Mouse (Mus musculus) liver, postnatal 0 days (tissue): ENCODE data around the gene Dlgap4. TPM values are rescaled to one million over a fixed set of nuclear protein-coding genes. Genes with fewer than 3 reads are reported as not detected.

Source experiments
- ATAC-seq: fragments of 200-750 bp; cut with Nextera tagmentation; 2 replicates; pipeline ENCODE4 v1.8.0; 2017; ENCODE audit warnings: mild to moderate bottlenecking, moderate library complexity
- DNase-seq: peaks from one replicate; pipeline ENCODE4 v3.0.0-alpha.2; 2016
- H3K27ac ChIP-seq: fragments of 300-500 bp; sonication (generic); 2 replicates; pipeline ENCODE4 v1.5.1; 2014; ENCODE audit warnings: antibody characterized with exemption, moderate library complexity, mild to moderate bottlenecking, low read depth
- H3K27me3 ChIP-seq: fragments of 300-500 bp; sonication (generic); 2 replicates; pipeline ENCODE4 v1.6.1; 2014; ENCODE audit warnings: low read length, control low read depth, mixed read lengths; ENCODE audit not compliant: insufficient read depth
- H3K36me3 ChIP-seq: fragments of 300-500 bp; sonication (generic); replicated peaks from 2 replicates; pipeline ENCODE4 v1.6.1; 2014; ENCODE audit warnings: mild to moderate bottlenecking, control low read depth, low read length, moderate library complexity, mixed read lengths; ENCODE audit not compliant: insufficient read depth
- H3K4me1 ChIP-seq: fragments of 300-500 bp; sonication (generic); 2 replicates; pipeline ENCODE4 v1.6.1; 2014; ENCODE audit warnings: antibody characterized with exemption, mild to moderate bottlenecking, control low read depth; ENCODE audit not compliant: insufficient read depth
- H3K4me2 ChIP-seq: fragments of 300-500 bp; sonication (generic); 2 replicates; pipeline ENCODE4 v1.6.1; 2014; ENCODE audit warnings: low read depth, mild to moderate bottlenecking, low read length, moderate library complexity, mixed read lengths
- H3K4me3 ChIP-seq: fragments of 300-500 bp; sonication (generic); 2 replicates; pipeline ENCODE4 v1.5.1; 2014; ENCODE audit warnings: low read depth, low read length
- H3K9ac ChIP-seq: fragments of 300-500 bp; sonication (generic); replicated peaks from 2 replicates; pipeline ENCODE4 v1.6.1; 2014; ENCODE audit warnings: mild to moderate bottlenecking, moderate library complexity
- H3K9me3 ChIP-seq: fragments of 300-500 bp; sonication (generic); 2 replicates; pipeline ENCODE4 v1.6.1; 2016; ENCODE audit warnings: mild to moderate bottlenecking, control low read depth, low read length, mixed read lengths
- CTCF ChIP-seq: sonication (generic); IDR thresholded peaks from 2 replicates; pipeline ENCODE4 v1.5.1; 2016; ENCODE audit warnings: antibody characterized with exemption, low read depth
- EP300 ChIP-seq: IDR thresholded peaks from 2 replicates; pipeline ENCODE4 v1.6.1; 2016; ENCODE audit warnings: antibody characterized with exemption, low read depth, mild to moderate bottlenecking
- WGBS: fragments of 180-500 bp; shearing (Covaris S2); extraction: QIAGEN DNeasy Blood & Tissue Kit; methylation state at CpG from one replicate; pipeline ENCODE4 v1.1.7; 2014; ENCODE audit not compliant: insufficient replicate concordance; 5-methylcytosine and 5-hydroxymethylcytosine counted together
- polyA plus RNA-seq: library from polyadenylated mRNA; unstranded; fragments of >200 nt; fragmentation: Nextera tagmentation; extraction: Ambion mirVana; gene quantifications from 2 replicates; pipeline ENCODE4 v1.2.1, GENCODE M21; 2015

Gene Dlgap4
- polyA plus RNA-seq, 1 experiment from 2014 or later, result 10.7 TPM

DNA sequence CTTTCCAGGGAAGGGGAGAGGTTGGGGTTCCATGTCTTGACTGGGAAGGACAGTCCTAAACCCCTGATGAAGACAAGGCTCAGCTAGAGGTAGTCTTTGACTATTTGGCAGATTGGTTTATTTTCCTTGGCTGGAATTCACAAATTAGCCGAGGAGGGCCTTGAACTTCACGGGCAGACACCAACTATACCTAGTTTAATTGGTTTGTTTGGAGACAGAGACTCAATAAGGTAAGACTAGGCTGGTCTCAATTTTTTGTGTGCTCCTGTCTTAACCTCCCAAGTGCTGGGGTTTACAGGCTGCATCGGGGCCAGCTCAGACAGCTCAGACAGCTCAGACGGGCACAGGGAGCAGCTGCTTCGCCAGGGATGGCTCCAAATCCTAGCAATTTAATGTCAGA is 33.0 kb upstream of the Dlgap4 start:
- no peaks in the 10 kb centered on the region for H3K36me3 ChIP-seq
- 71% methylated on average over 5 of the region's 5 CpGs for WGBS
- no peak overlapping the region for H3K9ac ChIP-seq
- TF ChIP-seq EP300, result no peak
- no peak for TF ChIP-seq CTCF
- no peak overlapping the region for H3K4me2 ChIP-seq
- no peak for DNase-seq
- no peak overlapping the region for H3K27ac ChIP-seq
- no peak overlapping the region for H3K4me3 ChIP-seq
- H3K4me1 ChIP-seq, result no peaks in the 10 kb centered on the region
- H3K27me3 ChIP-seq, result no peaks in the 10 kb centered on the region
- H3K9me3 ChIP-seq, result no peaks in the 10 kb centered on the region
- no peak for ATAC-seq

DNA sequence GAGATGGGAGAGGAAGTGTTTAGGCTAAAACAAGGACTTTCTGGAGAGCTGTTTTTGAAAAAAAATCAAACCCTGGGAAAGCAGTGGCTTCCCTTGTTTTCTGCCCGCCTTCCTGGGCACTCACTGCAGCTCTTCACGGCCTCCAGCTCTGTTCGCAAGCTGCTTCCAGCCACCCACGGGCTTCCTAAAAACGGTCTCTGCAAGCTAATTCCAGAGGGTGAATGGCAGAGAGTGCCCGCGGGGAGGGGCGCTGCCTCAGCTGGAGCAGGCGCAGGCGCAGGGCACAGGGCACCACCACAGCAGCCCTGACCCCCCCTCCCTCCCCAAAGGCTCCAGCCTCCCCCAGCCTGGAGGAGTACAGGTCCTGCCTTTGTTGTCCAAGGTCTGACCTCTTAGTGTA is 32.3 kb upstream of the Dlgap4 start:
- no peak for ATAC-seq
- H3K4me3 ChIP-seq, result no peak overlapping the region
- H3K27ac ChIP-seq, result no peak overlapping the region
- H3K36me3 ChIP-seq, result no peaks in the 10 kb centered on the region
- 48% methylated on average over 10 of the region's 10 CpGs for WGBS
- DNase-seq, result no peak
- H3K9ac ChIP-seq, result no peak overlapping the region
- TF ChIP-seq CTCF (no peak), EP300 (no peak)
- H3K9me3 ChIP-seq, result no peaks in the 10 kb centered on the region
- no peaks in the 10 kb centered on the region for H3K4me1 ChIP-seq
- H3K4me2 ChIP-seq, result no peak overlapping the region
- H3K27me3 ChIP-seq, result no peaks in the 10 kb centered on the region

DNA sequence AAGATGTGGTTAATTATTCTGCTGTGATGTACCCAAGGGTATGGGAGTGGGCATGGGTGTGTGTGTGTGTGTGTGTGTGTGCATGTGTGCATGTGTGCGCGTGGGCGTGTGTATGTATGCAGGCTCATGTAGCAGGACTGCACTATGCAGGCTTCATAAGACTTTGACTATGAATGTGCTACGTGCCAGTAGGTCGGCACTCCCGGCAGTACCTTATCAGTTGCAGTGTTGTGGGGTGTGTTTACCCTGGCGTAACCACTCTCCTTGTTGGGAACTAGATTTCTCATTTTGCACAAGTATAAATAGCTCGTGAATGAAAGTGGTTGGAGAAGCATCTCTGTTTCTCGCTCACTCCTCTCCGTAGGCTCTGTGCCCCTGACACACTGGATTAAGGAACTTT is 30.6 kb upstream of the Dlgap4 start:
- Histone ChIP-seq H3K27ac (no peak overlapping the region), H3K9ac (no peak overlapping the region), H3K36me3 (no peaks in the 10 kb centered on the region), H3K27me3 (no peaks in the 10 kb centered on the region), H3K4me2 (no peak overlapping the region), H3K9me3 (no peaks in the 10 kb centered on the region), H3K4me3 (no peak overlapping the region), H3K4me1 (no peaks in the 10 kb centered on the region)
- no peak for ATAC-seq
- no peak for TF ChIP-seq CTCF
- TF ChIP-seq EP300, result no peak
- WGBS, result 68% methylated on average over 10 of the region's 10 CpGs
- no peak for DNase-seq

DNA sequence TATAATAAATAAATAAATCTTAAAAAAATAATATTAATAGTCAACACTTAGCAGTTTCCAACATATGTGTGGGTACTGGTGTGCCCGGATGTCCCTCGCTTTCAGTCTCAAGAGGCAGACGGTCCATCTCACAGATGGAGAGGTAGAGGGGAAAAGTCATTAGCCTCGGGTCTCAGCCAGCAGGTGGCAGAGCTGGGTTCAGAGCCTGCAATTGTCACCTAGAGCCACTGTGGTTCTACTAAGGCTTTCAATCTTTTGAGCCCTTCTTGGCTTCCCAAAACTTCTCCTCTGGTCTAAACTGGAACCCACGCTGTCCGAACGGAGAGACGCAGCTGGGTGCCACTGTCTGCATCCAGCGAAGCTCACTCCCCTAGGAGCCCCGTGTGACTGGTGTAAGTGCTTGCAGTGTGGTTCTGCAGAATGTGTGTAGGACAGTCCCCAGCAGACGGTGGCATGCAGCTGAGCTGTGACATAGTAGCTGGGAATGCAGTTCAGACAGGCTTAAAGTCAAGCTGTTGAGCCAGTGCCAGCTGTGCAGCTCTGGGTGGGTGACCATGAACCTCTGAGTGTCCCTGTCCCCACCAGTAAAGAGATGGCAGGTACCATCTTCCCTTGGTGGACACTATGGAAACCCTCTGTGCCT is 29.2 kb upstream of the Dlgap4 start:
- no peak for DNase-seq
- 61% methylated on average over 11 of the region's 11 CpGs for WGBS
- no peaks in the 10 kb centered on the region for H3K27me3 ChIP-seq
- no peak overlapping the region for H3K9ac ChIP-seq
- no peak overlapping the region for H3K4me3 ChIP-seq
- TF ChIP-seq CTCF (peak; percentile 43), EP300 (no peak)
- no peaks in the 10 kb centered on the region for H3K4me1 ChIP-seq
- no peaks in the 10 kb centered on the region for H3K36me3 ChIP-seq
- no peak overlapping the region for H3K27ac ChIP-seq
- no peaks in the 10 kb centered on the region for H3K9me3 ChIP-seq
- H3K4me2 ChIP-seq, result no peak overlapping the region
- no peak for ATAC-seq

DNA sequence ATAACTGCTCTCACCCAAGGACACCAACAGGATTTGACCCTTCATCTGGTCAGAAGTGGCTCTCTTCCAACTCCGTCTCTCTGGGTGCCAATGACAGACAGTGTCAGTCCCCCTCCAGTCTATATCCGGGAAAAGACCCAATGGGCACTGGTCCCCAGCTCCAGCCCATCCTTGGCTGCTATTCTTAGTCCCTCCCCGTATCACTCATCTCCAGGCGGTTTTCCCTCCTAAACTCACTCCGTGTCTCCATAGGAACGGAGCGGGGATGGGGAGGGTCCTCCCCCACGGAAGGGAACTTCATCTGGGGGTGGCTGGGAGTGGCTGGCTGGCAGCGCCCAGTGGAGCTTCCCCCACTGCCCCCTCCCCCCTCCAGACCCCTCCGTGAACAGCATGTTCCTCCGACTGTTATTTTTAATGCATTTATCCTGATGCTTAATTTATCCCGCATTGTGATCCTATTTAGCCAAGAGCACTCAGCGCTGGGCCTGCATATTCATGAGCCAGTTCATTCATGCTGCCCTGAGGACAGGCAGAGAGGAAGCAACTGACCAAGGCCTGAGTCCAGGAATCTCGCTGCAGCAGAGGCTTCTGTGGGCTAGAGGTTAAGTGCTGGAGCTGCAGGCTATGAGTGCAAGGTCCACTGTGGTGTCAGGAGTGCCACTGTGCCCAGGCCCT is 28.6 kb upstream of the Dlgap4 start:
- Histone ChIP-seq H3K4me2 (no peak overlapping the region), H3K4me1 (no peaks in the 10 kb centered on the region), H3K27me3 (no peaks in the 10 kb centered on the region), H3K36me3 (no peaks in the 10 kb centered on the region), H3K9me3 (no peaks in the 10 kb centered on the region), H3K4me3 (no peak overlapping the region), H3K27ac (no peak overlapping the region), H3K9ac (no peak overlapping the region)
- DNase-seq, result no peak
- TF ChIP-seq EP300 (no peak), CTCF (no peak)
- no peak for ATAC-seq
- 47% methylated on average over 14 of the region's 14 CpGs for WGBS

DNA sequence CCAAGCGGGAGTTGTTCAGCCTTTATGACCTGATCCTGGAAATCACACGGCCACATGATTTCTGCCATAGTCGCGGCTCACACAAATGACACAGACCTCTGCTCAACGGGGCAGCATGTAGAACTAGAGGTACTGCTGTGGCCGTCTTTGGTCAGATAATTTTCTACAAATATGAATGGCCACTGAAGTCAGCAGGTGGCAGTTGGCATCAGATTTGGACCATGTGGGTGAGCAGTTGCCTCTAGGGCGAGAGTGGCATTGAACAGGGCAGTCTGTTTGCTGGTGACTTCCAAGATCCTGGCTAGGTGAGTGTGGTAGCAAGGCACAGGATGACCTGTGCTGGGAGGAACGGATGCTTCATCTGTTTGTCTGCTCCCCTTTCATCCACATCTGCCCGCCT is 24.0 kb upstream of the Dlgap4 start:
- ATAC-seq (no peak), DNase-seq (no peak)
- no peaks in the 10 kb centered on the region for H3K9me3 ChIP-seq
- no peak overlapping the region for H3K4me2 ChIP-seq
- H3K27ac ChIP-seq, result no peak overlapping the region
- H3K4me3 ChIP-seq, result no peak overlapping the region
- H3K27me3 ChIP-seq, result no peaks in the 10 kb centered on the region
- no peaks in the 10 kb centered on the region for H3K4me1 ChIP-seq
- H3K9ac ChIP-seq, result no peak overlapping the region
- TF ChIP-seq CTCF (no peak), EP300 (no peak)
- WGBS, result 81% methylated on average over 9 of the region's 9 CpGs
- no peaks in the 10 kb centered on the region for H3K36me3 ChIP-seq
